Mouse (Mus musculus): ENCODE measurements around the gene Rnf146. TPM values are rescaled to one million over a fixed set of nuclear protein-coding genes. Genes with fewer than 3 reads are reported as not detected.

Gene Rnf146
- total and polyA plus RNA-seq, 3 experiments: 26.3 to 27.2 TPM; not detected in 1

- TF ChIP-seq USF2 (IDR thresholded peaks at IDR 0.05; ENCODE audit: borderline replicate concordance in 1 of 2, insufficient read depth in 1 of 2, low read depth in 1 of 2, low read length in 2 of 2) (no peak), MAZ (IDR thresholded peaks at IDR 0.05; ENCODE audit: low read depth, low read length) (no peak; the same call in 1 of the 2 replicates)
These were observed 49.1 kb downstream of the Rnf146 start, which contains the start of gene Echdc1 (continued) for GRCm38 (mm10) chr10:29313064-29313638.

GRCm38 (mm10) chr10:29311480-29312219, 50.6 kb downstream of the Rnf146 start:
- DNase-seq (ENCODE audit: low read depth, low spot score): no peak
- H3K4me1 ChIP-seq (ENCODE audit: control insufficient read depth in 1 of 2, insufficient read depth in 2 of 2, low read length in 2 of 2): peaks cover 0 to 2% of the 10 kb centered on the region in 2 experiments; a peak in 2 of 4 replicates
- TF ChIP-seq SIN3A (IDR thresholded peaks at IDR 0.05; ENCODE audit: low read length) (no peak), USF1 (IDR thresholded peaks at IDR 0.05; ENCODE audit: low read depth, low read length) (0 out of 2 replicates have a peak, but pooled peaks have one; percentile 17)
- no peaks in the 10 kb centered on the region for H3K9me3 ChIP-seq (replicated peaks; ENCODE audit: insufficient read depth, low read length)
- H3K79me2 ChIP-seq (ENCODE audit: control insufficient read depth, insufficient read depth, low read length, poor library complexity): peaks cover 10% of the 10 kb centered on the region
- no peaks in the 10 kb centered on the region for H3K27me3 ChIP-seq (ENCODE audit: control insufficient read depth in 1 of 2, insufficient read depth in 2 of 2, low read length in 2 of 2)
- H3K4me3 ChIP-seq (ENCODE audit: control insufficient read depth in 1 of 2, insufficient read depth in 1 of 2, low read depth in 2 of 2, low read length in 2 of 2): peak overlapping the region in 1 of 2 experiments; percentile 64; a peak in 1 of 4 replicates
- no peak overlapping the region for H3K9ac ChIP-seq (ENCODE audit: control insufficient read depth, low read depth, low read length, poor library complexity, severe bottlenecking)
- H3K27ac ChIP-seq (ENCODE audit: control insufficient read depth, low read depth, low read length): no peak overlapping the region
- H3K36me3 ChIP-seq (ENCODE audit: control insufficient read depth in 1 of 2, insufficient read depth in 2 of 2, low read length in 2 of 2): peaks cover 0 to 14% of the 10 kb centered on the region in 2 experiments; a peak in 2 of 4 replicates

- Histone ChIP-seq H3K4me3 (ENCODE audit: control insufficient read depth in 1 of 2, insufficient read depth in 1 of 2, low read depth in 2 of 2, low read length in 2 of 2) (no peak overlapping the region), H3K27me3 (ENCODE audit: control insufficient read depth in 1 of 2, insufficient read depth in 2 of 2, low read length in 2 of 2) (no peaks in the 10 kb centered on the region), H3K9ac (ENCODE audit: control insufficient read depth, low read depth, low read length, poor library complexity, severe bottlenecking) (no peak overlapping the region), H3K9me3 (replicated peaks; ENCODE audit: insufficient read depth, low read length) (no peaks in the 10 kb centered on the region), H3K36me3 (ENCODE audit: control insufficient read depth in 1 of 2, insufficient read depth in 2 of 2, low read length in 2 of 2) (no peaks in the 10 kb centered on the region), H3K27ac (ENCODE audit: control insufficient read depth, low read depth, low read length) (no peak overlapping the region), H3K79me2 (ENCODE audit: control insufficient read depth, insufficient read depth, low read length, poor library complexity) (no peaks in the 10 kb centered on the region), H3K4me1 (ENCODE audit: control insufficient read depth in 1 of 2, insufficient read depth in 2 of 2, low read length in 2 of 2) (no peaks in the 10 kb centered on the region)
- no peak for DNase-seq (ENCODE audit: low read depth, low spot score)
- TF ChIP-seq SMC3 (IDR thresholded peaks at IDR 0.05; ENCODE audit: low read depth, low read length) (no peak), ZNF384 (IDR thresholded peaks at IDR 0.05; ENCODE audit: low read depth, low read length) (no peak), RCOR1 (IDR thresholded peaks at IDR 0.05; ENCODE audit: low read depth, low read length) (no peak), TBP (IDR thresholded peaks at IDR 0.05; ENCODE audit: low read depth, low read length) (no peak), POLR2A (IDR thresholded peaks at IDR 0.05; ENCODE audit: control insufficient read depth in 1 of 2, insufficient read depth in 1 of 2, low read depth in 1 of 2, low read length in 2 of 2, poor library complexity in 1 of 2) (no peak), SIN3A (IDR thresholded peaks at IDR 0.05; ENCODE audit: low read length) (no peak), TAL1 (IDR thresholded peaks at IDR 0.05; ENCODE audit: low read length) (no peak)
These were observed 60.0 kb downstream of the Rnf146 start for GRCm38 (mm10) chr10:29302230-29302629.

Other genes starting within 250 kb of the Rnf146 start
- gene Soga3, start 218.6 kb downstream of the Rnf146 start, total RNA-seq (2012; rRNA removed): not detected in 2 replicates
- gene Soga3, start 218.6 kb downstream of the Rnf146 start, polyA plus RNA-seq (2012; ENCODE audit: insufficient read depth in 1 of 2, insufficient read length in 2 of 2, low read depth in 1 of 2, low replicate concordance in 2 of 2, missing spikeins in 1 of 2): not detected
- gene Gm49353, start 163.5 kb downstream of the Rnf146 start, total RNA-seq (2012; rRNA removed): not detected in 2 replicates
- not detected for gene Gm49353, start 163.5 kb downstream of the Rnf146 start, polyA plus RNA-seq (2012; ENCODE audit: insufficient read depth in 1 of 2, insufficient read length in 2 of 2, low read depth in 1 of 2, low replicate concordance in 2 of 2, missing spikeins in 1 of 2)
- not detected in 2 replicates for gene 9330159F19Rik, start 150.8 kb downstream of the Rnf146 start, total RNA-seq (2012; rRNA removed)
- gene 9330159F19Rik, start 150.8 kb downstream of the Rnf146 start, polyA plus RNA-seq (2012; ENCODE audit: insufficient read depth in 1 of 2, insufficient read length in 2 of 2, low read depth in 1 of 2, low replicate concordance in 2 of 2, missing spikeins in 1 of 2): not detected
- 18.9 and 19.6 TPM in 2 replicates for gene Echdc1, start 49.3 kb downstream of the Rnf146 start, total RNA-seq (2012; rRNA removed)
- 10 to 100 TPM in 1 of 2 experiments, not detected in 1; 27.9 TPM for gene Echdc1, start 49.3 kb downstream of the Rnf146 start, polyA plus RNA-seq (2012; ENCODE audit: insufficient read depth in 1 of 2, insufficient read length in 2 of 2, low read depth in 1 of 2, low replicate concordance in 2 of 2, missing spikeins in 1 of 2)
- not detected in 2 replicates for gene Rspo3, start 173.4 kb upstream of the Rnf146 start, total RNA-seq (2012; rRNA removed)
- not detected for gene Rspo3, start 173.4 kb upstream of the Rnf146 start, polyA plus RNA-seq (2012; ENCODE audit: insufficient read depth in 1 of 2, insufficient read length in 2 of 2, low read depth in 1 of 2, low replicate concordance in 2 of 2, missing spikeins in 1 of 2)

Measured in MEL (cell line).